Mouse (Mus musculus) olfactory bulb, adult 2 months (tissue): ENCODE results near the gene Rapgef2.

Source experiments
- CTCF ChIP-seq: fragments of 200-500 bp; IDR thresholded peaks from 2 replicates; pipeline ENCODE4 v1.5.1; 2012; ENCODE audit warnings: low read depth, mild to moderate bottlenecking, low read length, moderate library complexity; ENCODE audit not compliant: insufficient read depth
- POLR2A ChIP-seq: fragments of 200-500 bp; IDR thresholded peaks from 2 replicates; pipeline ENCODE4 v1.6.1; 2012; ENCODE audit warnings: mild to moderate bottlenecking, low read depth, low read length, moderate library complexity; ENCODE audit not compliant: insufficient read depth

- TF ChIP-seq CTCF = no peak
- TF ChIP-seq POLR2A = no peak
These were observed 159.5 kb downstream of the Rapgef2 start for GRCm38 (mm10) chr3:79126857-79127256.
